Mouse (Mus musculus) Muller cell, postnatal 12 days (primary cell): Measurements from ENCODE around the gene Cdr1.

Experiments
- DNase-seq: peaks from one replicate; pipeline ENCODE4 v3.0.0-alpha.2; 2015; ENCODE audit errors: inconsistent ontology term

The Cdr1 gene

DNA sequence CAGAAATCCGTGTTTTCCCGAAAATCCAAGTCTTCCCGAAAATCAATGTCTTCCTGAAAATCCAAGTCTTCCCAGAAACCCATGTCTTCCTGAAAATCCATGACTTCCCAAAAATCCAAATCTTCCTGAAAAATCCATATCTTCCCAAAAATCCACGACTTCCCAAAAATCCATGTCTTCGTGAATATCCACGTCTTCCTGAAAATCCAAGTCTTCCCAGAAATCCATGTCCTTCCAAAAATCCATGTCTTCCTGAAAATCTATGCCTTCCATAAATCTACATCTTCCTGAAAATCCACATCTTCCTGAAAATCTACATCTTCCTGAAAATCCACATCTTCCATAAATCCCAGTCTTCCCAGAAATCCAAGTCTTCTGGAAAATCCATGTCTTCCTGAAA is at the start of gene Cdr1:
Cdr1 (minus strand) TSS at position 101 of the 400 bp plus-strand sequence.
- DNase-seq: no peak

DNA sequence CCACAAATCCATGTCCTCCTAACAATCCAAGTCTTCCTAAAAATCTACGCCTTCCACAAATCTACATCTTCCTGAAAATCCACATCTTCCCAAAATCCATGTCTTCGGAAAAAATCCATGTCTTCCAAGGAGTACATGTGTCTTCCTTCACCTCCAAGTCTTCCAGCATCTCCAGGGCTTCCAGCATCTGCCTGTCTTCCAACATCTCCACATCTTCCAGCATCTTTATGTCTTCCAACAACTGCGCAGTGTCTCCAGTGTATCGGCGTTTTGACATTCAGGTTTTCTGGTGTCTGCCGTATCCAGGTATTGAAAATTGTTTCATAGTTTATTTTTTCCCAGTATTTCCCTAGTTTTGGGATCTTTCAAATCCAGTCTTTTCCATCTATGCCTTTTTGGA is 511 bp upstream of the Cdr1 start:
- no peak for DNase-seq

DNA sequence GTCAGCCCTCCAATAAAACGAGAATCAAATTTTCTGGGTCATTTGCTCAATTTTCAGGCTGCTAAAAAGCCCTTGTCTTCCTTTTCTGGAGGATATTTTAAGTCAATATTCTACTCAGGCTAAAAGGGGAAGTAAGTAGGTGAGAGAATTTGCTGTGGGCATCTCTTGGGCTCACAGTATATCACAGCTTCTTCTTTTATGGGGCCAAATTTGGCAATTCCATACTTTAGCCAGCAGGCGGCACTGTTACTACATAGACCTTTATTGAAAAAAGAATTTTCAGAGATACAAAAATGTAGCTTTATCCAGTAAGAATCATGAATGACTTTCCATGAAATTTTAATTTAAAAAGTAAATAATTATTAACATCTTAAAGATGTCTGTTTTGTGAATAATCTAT is 18.8 kb downstream of the Cdr1 start:
- DNase-seq: no peak

DNA sequence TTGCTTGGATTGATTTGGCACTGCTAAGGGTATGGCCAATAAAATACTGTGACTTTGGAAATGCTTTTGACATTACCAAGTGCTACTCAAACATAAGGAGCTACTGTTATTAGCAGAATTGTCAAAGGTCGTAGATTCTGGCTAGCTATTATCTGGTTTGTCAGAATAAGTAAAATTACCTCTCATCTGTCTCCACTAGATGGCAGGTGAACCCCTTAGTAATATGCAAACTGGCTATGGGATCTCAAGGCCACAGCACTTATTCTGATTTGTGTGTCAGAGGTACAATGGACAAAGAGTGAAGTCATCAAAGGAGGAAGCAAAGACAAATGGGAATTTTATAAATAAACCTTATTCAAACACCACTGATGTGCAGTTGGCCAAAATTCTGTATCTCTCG is 24.1 kb downstream of the Cdr1 start:
- DNase-seq: no peak

DNA sequence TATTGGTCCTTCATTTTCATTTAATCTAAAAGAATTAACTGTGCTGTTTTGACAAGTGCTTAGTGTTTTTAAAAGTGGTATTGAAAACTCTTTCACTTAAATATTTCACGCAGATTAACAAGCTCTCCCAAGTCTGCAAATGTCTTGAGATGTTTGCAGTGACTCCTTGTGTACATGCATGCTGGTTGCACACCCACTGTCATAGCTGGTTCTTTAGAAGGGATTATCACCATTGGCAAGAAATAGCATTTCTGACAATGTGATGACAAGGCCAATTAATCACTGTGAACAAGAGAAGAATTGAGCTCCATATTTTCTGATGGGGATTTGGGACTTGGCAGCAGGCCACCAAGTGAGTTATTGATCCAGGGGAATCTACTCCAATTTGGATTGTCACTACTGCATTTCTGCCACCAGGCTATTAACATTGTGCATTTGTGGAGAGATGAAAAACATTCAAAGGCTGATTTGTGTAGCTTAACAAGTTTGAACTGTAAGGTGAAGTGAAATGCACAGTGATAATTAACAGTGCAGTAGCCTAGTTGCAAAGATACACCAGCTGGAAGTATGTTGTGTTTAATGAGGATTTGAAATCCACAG is 30.6 kb downstream of the Cdr1 start:
- DNase-seq: peak; percentile 16

DNA sequence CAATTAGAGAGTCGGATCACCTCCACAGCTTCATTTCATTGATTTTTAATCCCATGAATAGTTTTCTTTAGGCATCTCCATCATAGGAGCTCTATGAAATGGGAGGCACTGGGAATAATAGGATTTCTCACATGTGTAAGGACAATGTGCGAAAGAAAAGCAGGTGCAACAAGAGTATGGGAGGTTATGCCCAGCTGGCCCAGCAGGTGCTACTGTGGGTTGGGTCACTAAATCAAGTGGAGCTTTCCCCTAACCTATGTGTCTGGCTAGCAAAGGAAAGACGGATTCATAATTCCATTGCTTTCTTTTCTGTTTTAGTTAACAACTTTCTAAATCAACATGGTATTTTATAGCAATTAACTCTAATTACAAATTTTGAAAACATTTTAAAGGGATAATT is 31.1 kb downstream of the Cdr1 start:
- no peak for DNase-seq

DNA sequence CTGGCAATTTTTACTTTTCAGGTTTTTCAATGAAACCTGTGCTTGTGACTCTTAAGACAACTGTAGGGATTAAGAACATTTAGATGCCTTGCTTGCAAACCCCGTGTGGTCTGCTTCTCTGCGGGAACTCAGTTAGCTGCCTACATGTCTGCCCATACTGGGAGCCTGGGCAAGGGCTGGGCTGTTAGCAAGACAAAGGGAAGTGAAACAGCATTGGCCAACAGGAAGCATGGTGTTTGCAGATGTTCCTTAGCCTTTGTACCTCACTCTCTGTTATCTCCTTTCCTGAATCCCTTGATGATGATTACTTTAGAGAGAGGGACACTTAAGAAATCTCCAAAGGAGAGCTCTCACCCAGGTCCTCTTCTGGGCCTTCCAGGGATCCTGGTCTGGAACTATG is 38.8 kb downstream of the Cdr1 start:
- DNase-seq: no peak

DNA sequence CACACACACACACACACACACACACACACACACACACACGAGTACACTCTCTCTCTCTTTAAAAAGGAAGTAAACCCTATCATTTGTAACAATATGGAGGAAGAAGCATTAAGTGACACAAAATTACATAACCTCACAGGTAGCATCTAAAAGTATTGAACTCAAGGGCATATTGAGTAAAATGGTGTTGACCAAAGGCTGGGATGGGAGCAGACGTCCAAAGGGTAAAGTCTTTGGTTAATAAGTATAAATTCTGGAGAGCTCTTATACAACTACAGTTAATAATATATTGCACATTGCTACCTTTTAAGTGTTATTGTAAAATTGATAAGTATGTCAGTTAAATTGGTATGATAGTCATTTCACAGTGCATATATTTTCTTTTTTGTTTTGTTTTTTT is 39.9 kb downstream of the Cdr1 start:
- DNase-seq: no peak

DNA sequence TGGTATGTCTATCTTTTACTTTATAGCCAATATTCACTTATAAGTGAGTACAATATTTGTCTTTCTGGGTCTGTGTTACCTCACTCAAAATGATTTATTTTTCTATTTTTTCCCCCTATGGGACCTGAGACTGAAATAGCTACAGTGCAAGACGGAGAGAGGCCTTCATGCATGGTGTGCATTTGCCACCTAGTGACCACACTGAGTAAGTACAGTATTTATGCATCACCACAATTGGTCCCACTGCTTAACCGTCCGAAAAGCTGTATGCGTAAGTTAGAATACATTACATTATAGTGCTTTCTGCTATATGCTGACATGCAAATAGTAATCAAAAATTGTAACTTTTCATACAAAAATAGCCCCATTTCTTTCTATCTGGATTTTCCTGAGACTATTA is 50.8 kb downstream of the Cdr1 start:
- no peak for DNase-seq
